Comparison of ENCODE assay signal across 8 mouse cellular contexts in genomic region chr4:140837879-140838278, GRCm38 (mm10). TPM values are rescaled to one million over a fixed set of nuclear protein-coding genes. Genes with fewer than 3 reads are reported as not detected.
DNase-seq lines count a peak whose midpoint lies in the region; ATAC-seq and TF ChIP-seq lines count a peak whose summit lies in the region.

No protein-coding gene starts in this region.

- ATAC-seq in lung, postnatal 0 days: peak; percentile 57
- ATAC-seq in megakaryocyte-erythroid progenitor cell, adult 5-6 weeks (replicated peaks; ENCODE audit: low FRiP score, low TSS enrichment, poor library complexity, severe bottlenecking): no peak
- no peak for ATAC-seq in forebrain, embryonic 16.5 days

- H3K27me3 ChIP-seq in lung, postnatal 0 days (replicated peaks; ENCODE audit: insufficient read depth, low read length): no peaks in the 10 kb centered on the region
- H3K27me3 ChIP-seq in forebrain, embryonic 16.5 days (replicated peaks; ENCODE audit: control insufficient read depth, insufficient read depth, low read length): no peaks in the 10 kb centered on the region

- no peak overlapping the region for H3K9ac ChIP-seq in lung, postnatal 0 days (replicated peaks; ENCODE audit: low read depth)
- H3K9ac ChIP-seq in forebrain, embryonic 16.5 days (replicated peaks; ENCODE audit: low read depth, low read length): no peak overlapping the region

- no peak for TF ChIP-seq CTCF in lung, postnatal 0 days (IDR thresholded peaks at IDR 0.05)

- H3K9me3 ChIP-seq in lung, postnatal 0 days (ENCODE audit: low read length): no peaks in the 10 kb centered on the region
- no peaks in the 10 kb centered on the region for H3K9me3 ChIP-seq in forebrain, embryonic 16.5 days (ENCODE audit: control insufficient read depth, low read length)

- no peaks in the 10 kb centered on the region for H3K4me1 ChIP-seq in lung, postnatal 0 days (ENCODE audit: insufficient read depth, low read depth, low read length)
- H3K4me1 ChIP-seq in forebrain, embryonic 16.5 days (replicated peaks; ENCODE audit: control insufficient read depth, insufficient read depth, low read length): 0 out of 2 replicates have a peak, but pooled peaks cover 6% of the 10 kb centered on the region

- WGBS in lung, postnatal 0 days: 17% methylated on average over 8 of the region's 8 CpGs
- 22% methylated on average over 8 of the region's 8 CpGs for WGBS in forebrain, embryonic 16.5 days

- DNase-seq in kidney, postnatal 25 days: peak; percentile 5 to 53
- DNase-seq in kidney, adult 8-10 months: no peak
- DNase-seq in MN1 (ENCODE audit: low spot score): peak; percentile 86
- DNase-seq in embryo, embryonic 9.5 days (ENCODE audit: extremely low spot score): peak; percentile 35
- DNase-seq in lung, postnatal 0 days (ENCODE audit: low spot score): peak; percentile 47
- no peak for DNase-seq in left cerebral cortex, adult 9 months (ENCODE audit: low spot score in 2 of 2)

- H3K27ac ChIP-seq in lung, postnatal 0 days (ENCODE audit: low read length): no peak overlapping the region
- H3K27ac ChIP-seq in forebrain, embryonic 16.5 days (ENCODE audit: low read length): no peak overlapping the region

- TF ChIP-seq EP300 in lung, postnatal 0 days (IDR thresholded peaks at IDR 0.05): no peak

- no peaks in the 10 kb centered on the region for H3K36me3 ChIP-seq in lung, postnatal 0 days (ENCODE audit: insufficient read depth, low read length)
- no peaks in the 10 kb centered on the region for H3K36me3 ChIP-seq in forebrain, embryonic 16.5 days (ENCODE audit: control insufficient read depth, insufficient read depth)

- H3K4me3 ChIP-seq in lung, postnatal 0 days (ENCODE audit: low read depth, low read length): no peak overlapping the region
- H3K4me3 ChIP-seq in forebrain, embryonic 16.5 days (replicated peaks; ENCODE audit: low read length): no peak overlapping the region

- H3K4me2 ChIP-seq in lung, postnatal 0 days (replicated peaks; ENCODE audit: low read depth, low read length): no peak overlapping the region
- no peak overlapping the region for H3K4me2 ChIP-seq in forebrain, embryonic 16.5 days (ENCODE audit: low read length)

RNA-seq across cellular contexts. Expression of gene Padi1, which starts 7.7 kb away (rescaled TPM):
- polyA plus RNA-seq in lung, postnatal 0 days (2015; fragmentation: Nextera tagmentation; extraction: Ambion mirVana): 0.17 and 0.20 TPM in 2 replicates
- 0.79 TPM in 1 of 2 replicates, not detected in the other for total RNA-seq in megakaryocyte-erythroid progenitor cell, adult 5-6 weeks (2014; fragmentation: Nextera tagmentation)
- total RNA-seq in megakaryocyte-erythroid progenitor cell, adult 5-6 weeks (2017): 0.33 TPM in 1 of 2 replicates, not detected in the other
- polyA plus RNA-seq in forebrain, embryonic 16.5 days (2015; fragmentation: Nextera tagmentation; extraction: Ambion mirVana): not detected in 2 replicates

RNA-seq across cellular contexts. Expression of gene Padi3, which starts 27.4 kb away (rescaled TPM):
- 0.35 and 0.50 TPM in 2 replicates for polyA plus RNA-seq in lung, postnatal 0 days (2015; fragmentation: Nextera tagmentation; extraction: Ambion mirVana)
- 1.7 and 3.4 TPM in 2 replicates for total RNA-seq in megakaryocyte-erythroid progenitor cell, adult 5-6 weeks (2014; fragmentation: Nextera tagmentation)
- total RNA-seq in megakaryocyte-erythroid progenitor cell, adult 5-6 weeks (2017): 0.88 and 2.1 TPM in 2 replicates
- polyA plus RNA-seq in forebrain, embryonic 16.5 days (2015; fragmentation: Nextera tagmentation; extraction: Ambion mirVana): not detected in 2 replicates

Comparison
In these comparisons a context has a peak if more than half of its experiments do, and no peak if none do; other contexts are left out.
1. DNase-seq: peak in kidney, postnatal 25 days (2 of 2), MN1 (single experiment), embryo, embryonic 9.5 days (single experiment) and lung, postnatal 0 days (single experiment); none in kidney, adult 8-10 months (0 of 2) and left cerebral cortex, adult 9 months (0 of 2).